Mouse (Mus musculus): Measurements from ENCODE around the gene Olfr1287.

Gene Olfr1287

GRCm38 (mm10) chr2:111448842-111449241, at the start of gene Olfr1287:
Olfr1287 (plus strand) TSS chr2:111449142.
- DNase-seq (ENCODE audit: low read depth) = no peak

- no peak for DNase-seq (ENCODE audit: low read depth)
Measured at GRCm38 (mm10) chr2:111422931-111423330, 26.0 kb upstream of the Olfr1287 start, which contains the start of gene Olfr1286. Olfr1286 (minus strand) TSS chr2:111423115.

- no peak for DNase-seq (ENCODE audit: low read depth)
Measured at GRCm38 (mm10) chr2:111473801-111474200, 24.9 kb downstream of the Olfr1287 start, which contains the start of gene Olfr1288. Olfr1288 (plus strand) TSS chr2:111474101.

DNA sequence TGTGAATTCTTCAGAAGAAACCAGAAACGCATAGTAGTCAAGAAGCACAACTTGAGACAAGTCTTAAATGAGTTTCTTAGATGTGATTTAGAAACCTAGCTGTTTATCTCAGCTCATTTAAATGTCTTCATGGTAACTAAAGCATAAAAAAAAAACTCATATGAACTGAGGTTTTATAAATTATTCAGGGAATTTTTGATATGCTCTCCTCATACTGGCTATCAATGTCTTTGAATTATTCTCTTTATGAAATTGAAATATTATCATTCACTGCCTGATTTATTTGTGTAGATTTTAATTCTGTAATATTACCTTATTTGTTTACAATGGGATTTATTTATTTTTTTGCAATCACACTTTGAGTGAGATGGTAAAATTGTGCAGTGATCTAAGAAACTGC, 31.6 kb downstream of the Olfr1287 start, which contains the start of gene Olfr1289:
Olfr1289 (plus strand) TSS at position 301 of the 400 bp plus-strand sequence.
- DNase-seq (ENCODE audit: low read depth) = no peak

- no peak for DNase-seq (ENCODE audit: low read depth)
Measured at GRCm38 (mm10) chr2:111493729-111494128, 44.8 kb downstream of the Olfr1287 start, which contains the start of gene Olfr1290. Olfr1290 (minus strand) TSS chr2:111493829.

- DNase-seq (ENCODE audit: low read depth) = no peak
Measured at GRCm38 (mm10) chr2:111496880-111497279, 47.9 kb downstream of the Olfr1287 start, which contains the start of gene Olfr1291-ps1. Olfr1291-ps1 (plus strand) TSS chr2:111497180.

Data from induced T-regulatory cell, adult 2 months (primary cell).